Mouse (Mus musculus): ENCODE measurements at regions not wholly inside any gene's neighbourhood (a gene's known extent, or its start where the extent isn't known, plus 50 kb on each side); places are given as distances from the start of the nearest gene placed in this dataset.

DNA sequence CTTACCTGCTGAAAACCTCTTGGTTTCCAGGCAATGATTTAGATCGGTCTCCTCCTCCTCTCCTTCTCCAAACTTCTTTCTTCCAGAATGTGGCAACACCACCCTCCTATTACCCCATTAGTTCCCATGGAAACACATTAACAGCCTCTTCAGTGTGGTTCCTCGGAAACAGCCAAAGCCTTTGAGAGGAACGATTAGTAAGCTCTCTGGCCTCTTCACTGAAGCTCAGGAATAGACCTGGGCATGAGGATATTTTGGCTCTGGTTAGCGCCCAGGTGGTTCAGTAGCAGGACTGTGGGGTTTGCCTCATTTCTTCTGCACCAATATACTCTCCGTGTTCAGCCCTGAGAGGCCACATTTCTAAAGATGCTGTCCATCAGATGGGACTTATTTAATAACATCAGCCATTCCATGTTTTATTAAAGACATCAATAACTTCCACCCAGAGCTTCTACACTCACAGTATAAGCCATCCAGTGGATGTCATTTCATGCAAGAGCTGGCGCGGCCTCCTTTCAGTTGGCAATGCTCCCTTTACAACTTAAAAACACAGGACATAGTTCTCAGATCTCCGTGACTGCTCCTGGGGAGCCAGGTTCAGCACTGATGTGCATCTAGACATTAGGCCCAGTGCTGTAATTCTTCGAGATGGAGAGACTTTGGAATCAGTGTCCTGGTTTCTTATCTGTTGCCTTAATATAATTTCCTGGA, 52.9 kb upstream of the Tcl1b2 start:
- H3K27me3 ChIP-seq (replicated peaks): peaks cover 74% of the 10 kb centered on the region
- no peak overlapping the region for H3K4me3 ChIP-seq (replicated peaks in 1 of 3; ENCODE audit: low read depth in 2 of 3, low read length in 2 of 3, poor library complexity in 1 of 3)
- no peak overlapping the region for H3K4me2 ChIP-seq (ENCODE audit: insufficient read depth, low read depth, poor library complexity, severe bottlenecking)
- no peak overlapping the region for H3K9ac ChIP-seq (ENCODE audit: insufficient read depth, low read depth)
- peaks cover 7% of the 10 kb centered on the region for H3K9me3 ChIP-seq (replicated peaks; ENCODE audit: low read length)
- no peaks in the 10 kb centered on the region for H3K36me3 ChIP-seq (replicated peaks in 1 of 2; ENCODE audit: control insufficient read depth in 1 of 2, insufficient read depth in 1 of 2, low read length in 1 of 2)
- H3K4me1 ChIP-seq (ENCODE audit: control insufficient read depth in 1 of 2, insufficient read depth in 2 of 2): no peaks in the 10 kb centered on the region
- no peak for DNase-seq (ENCODE audit: extremely low read depth)
- no peak overlapping the region for H3K27ac ChIP-seq (ENCODE audit: insufficient read depth, low read depth)
- dilution Hi-C loops (cut with MboI; ENCODE audit: extremely low pct_ligation_motif_present, extremely low pct_unique_long_range_greater_than_20kb, low sequenced_read_pairs) (no loop called here), in situ Hi-C loops (cut with MboI; ENCODE audit: low pct_ligation_motif_present, low pct_unique_long_range_greater_than_20kb, low sequenced_read_pairs) (no loop called here)
- no peaks in the 10 kb centered on the region for H3K79me2 ChIP-seq (replicated peaks; ENCODE audit: control insufficient read depth, extremely low read depth, insufficient read depth, poor library complexity, severe bottlenecking)
- no peak for TF ChIP-seq USF1 (IDR thresholded peaks at IDR 0.05; ENCODE audit: low read depth, low read length)
- TF ChIP-seq ZKSCAN1 (IDR thresholded peaks at IDR 0.05; ENCODE audit: borderline replicate concordance, low read depth, low read length): no peak
- TF ChIP-seq MAZ (IDR thresholded peaks at IDR 0.05; ENCODE audit: low read depth, low read length): no peak
- TF ChIP-seq POLR2A (IDR thresholded peaks at IDR 0.05; ENCODE audit: low read depth, low read length): no peak
- no peak for TF ChIP-seq SMC3 (IDR thresholded peaks at IDR 0.05; ENCODE audit: low read depth, low read length)
- no peak for TF ChIP-seq POLR2AphosphoS2 (IDR thresholded peaks at IDR 0.05; ENCODE audit: low read depth, low read length)
- TF ChIP-seq JUN (IDR thresholded peaks at IDR 0.05; ENCODE audit: insufficient read depth, low read depth, low read length): no peak
- no peak for TF ChIP-seq E2F4 (IDR thresholded peaks at IDR 0.05; ENCODE audit: insufficient replicate concordance, low read depth, low read length)
- no peak for TF ChIP-seq EP300 (IDR thresholded peaks at IDR 0.05; ENCODE audit: low read length)
- no peak for TF ChIP-seq UBTF (IDR thresholded peaks at IDR 0.05; ENCODE audit: low read depth, low read length)
- no peak for TF ChIP-seq BHLHE40 (IDR thresholded peaks at IDR 0.05; ENCODE audit: low read depth, low read length)
- no peak for TF ChIP-seq CHD1 (IDR thresholded peaks at IDR 0.05; ENCODE audit: low read depth, low read length)
- TF ChIP-seq MXI1 (IDR thresholded peaks at IDR 0.05; ENCODE audit: low read depth, low read length): no peak

DNA sequence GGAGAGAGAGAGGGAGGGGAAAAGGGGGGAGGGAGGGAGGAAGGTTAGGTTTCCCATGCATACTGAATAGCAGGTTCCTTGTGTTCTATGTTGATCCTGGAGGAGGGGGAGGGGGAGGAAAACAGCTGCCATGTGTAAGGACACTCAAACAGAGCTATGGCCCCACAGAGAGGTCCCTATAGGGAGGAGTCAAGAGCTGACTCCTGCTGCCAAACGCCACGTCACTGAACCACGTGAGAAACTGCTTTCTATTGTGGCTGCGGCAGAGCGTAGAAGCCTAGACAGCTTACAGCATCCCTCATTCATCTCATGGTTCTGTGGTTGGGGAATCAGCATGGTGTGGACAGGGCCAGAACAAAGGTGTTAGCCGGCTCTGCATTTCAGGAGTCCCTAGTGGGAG, 52.3 kb upstream of the Tcl1b2 start:
- no peak for DNase-seq (ENCODE audit: extremely low read depth)
- in situ Hi-C loops (cut with MboI; ENCODE audit: low pct_ligation_motif_present, low pct_unique_long_range_greater_than_20kb, low sequenced_read_pairs) (no loop called here), dilution Hi-C loops (cut with MboI; ENCODE audit: extremely low pct_ligation_motif_present, extremely low pct_unique_long_range_greater_than_20kb, low sequenced_read_pairs) (no loop called here)
- no peak overlapping the region for H3K4me3 ChIP-seq (replicated peaks in 1 of 3; ENCODE audit: low read depth in 2 of 3, low read length in 2 of 3, poor library complexity in 1 of 3)
- H3K4me1 ChIP-seq (ENCODE audit: control insufficient read depth in 1 of 2, insufficient read depth in 2 of 2): no peaks in the 10 kb centered on the region
- H3K4me2 ChIP-seq (ENCODE audit: insufficient read depth, low read depth, poor library complexity, severe bottlenecking): no peak overlapping the region
- H3K27me3 ChIP-seq (replicated peaks): peaks cover 75% of the 10 kb centered on the region
- H3K27ac ChIP-seq (ENCODE audit: insufficient read depth, low read depth): no peak overlapping the region
- no peak overlapping the region for H3K9ac ChIP-seq (ENCODE audit: insufficient read depth, low read depth)
- H3K9me3 ChIP-seq (replicated peaks; ENCODE audit: low read length): peaks cover 7% of the 10 kb centered on the region
- no peaks in the 10 kb centered on the region for H3K79me2 ChIP-seq (replicated peaks; ENCODE audit: control insufficient read depth, extremely low read depth, insufficient read depth, poor library complexity, severe bottlenecking)
- no peak for TF ChIP-seq MAFK (IDR thresholded peaks at IDR 0.05; ENCODE audit: insufficient replicate concordance, low read length)
- no peak for TF ChIP-seq TBP (conservative IDR thresholded peaks at IDR 0.05; ENCODE audit: low read depth, low read length)
- TF ChIP-seq ELF1 (IDR thresholded peaks at IDR 0.05; ENCODE audit: low read depth, low read length): no peak
- no peak for TF ChIP-seq MYC (IDR thresholded peaks at IDR 0.05; ENCODE audit: low read depth, low read length)
- no peak for TF ChIP-seq ZKSCAN1 (IDR thresholded peaks at IDR 0.05; ENCODE audit: borderline replicate concordance, low read depth, low read length)
- TF ChIP-seq RAD21 (IDR thresholded peaks at IDR 0.05; ENCODE audit: low read depth, low read length): no peak
- H3K36me3 ChIP-seq (replicated peaks in 1 of 2; ENCODE audit: control insufficient read depth in 1 of 2, insufficient read depth in 1 of 2, low read length in 1 of 2): no peaks in the 10 kb centered on the region
